Mouse (Mus musculus): ENCODE measurements around the gene Ms4a15. TPM values are rescaled to one million over a fixed set of nuclear protein-coding genes. Genes with fewer than 3 reads are reported as not detected.

Gene Ms4a15
- total and polyA plus RNA-seq, 3 experiments, result not detected

DNA sequence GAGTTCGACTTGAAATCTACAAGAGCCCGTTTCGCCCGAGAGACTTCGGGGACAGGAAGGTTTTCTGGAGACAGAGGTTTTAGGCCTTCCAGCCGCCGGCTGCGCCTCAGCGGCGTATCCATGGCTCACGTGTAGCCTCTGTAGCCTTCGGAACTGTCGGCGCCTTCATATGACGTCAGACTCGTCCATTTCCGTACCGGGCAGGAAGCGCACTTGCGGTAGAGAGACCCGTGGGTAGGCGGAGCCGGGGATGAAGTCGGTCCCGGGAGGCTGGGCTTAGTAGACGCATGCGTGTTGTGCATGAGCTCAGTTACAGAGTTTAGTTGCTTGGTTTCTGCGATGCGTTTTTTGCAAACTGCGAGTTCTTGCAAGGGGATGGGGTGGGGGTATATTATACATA, 43.9 kb downstream of the Ms4a15 start, which contains the start of gene Ccdc86:
TSS of gene Ccdc86 (minus strand) at position 155 of the 400 bp plus-strand sequence.
- Histone ChIP-seq H3K9ac (ENCODE audit: control insufficient read depth, low read depth, low read length, poor library complexity, severe bottlenecking) (peak within 1 kb of the TSS; percentile 83), H3K4me1 (ENCODE audit: control insufficient read depth in 1 of 2, insufficient read depth in 2 of 2, low read length in 2 of 2) (peaks cover 0 to 13% of the 10 kb centered on the region in 2 experiments; a peak in 2 of 4 replicates), H3K27me3 (ENCODE audit: control insufficient read depth in 1 of 2, insufficient read depth in 2 of 2, low read length in 2 of 2) (peaks cover 3% of the 10 kb centered on the region in 2 experiments; a peak in 2 of 4 replicates), H3K36me3 (ENCODE audit: control insufficient read depth in 1 of 2, insufficient read depth in 2 of 2, low read length in 2 of 2) (peaks cover 1 to 18% of the 10 kb centered on the region in 2 experiments; a peak in 2 of 4 replicates), H3K79me2 (ENCODE audit: control insufficient read depth, insufficient read depth, low read length, poor library complexity) (peaks cover 34% of the 10 kb centered on the region), H3K4me3 (ENCODE audit: control insufficient read depth in 1 of 2, insufficient read depth in 1 of 2, low read depth in 2 of 2, low read length in 2 of 2) (peak within 1 kb of the TSS; percentile 84 to 95), H3K9me3 (replicated peaks; ENCODE audit: insufficient read depth, low read length) (no peaks in the 10 kb centered on the region), H3K27ac (ENCODE audit: control insufficient read depth, low read depth, low read length) (peak within 1 kb of the TSS; percentile 85)
- DNase-seq (ENCODE audit: low read depth, low spot score), result peak; percentile 99
- TF ChIP-seq USF1 (IDR thresholded peaks at IDR 0.05; ENCODE audit: low read depth, low read length), result peak; percentile 76
- TF ChIP-seq RCOR1 (IDR thresholded peaks at IDR 0.05; ENCODE audit: low read depth, low read length), result no peak
- TF ChIP-seq TBP (IDR thresholded peaks at IDR 0.05; ENCODE audit: low read depth, low read length), result peak; percentile 75
- TF ChIP-seq ZC3H11A (IDR thresholded peaks at IDR 0.05; ENCODE audit: low read depth, low read length), result no peak
- TF ChIP-seq POLR2AphosphoS5 (IDR thresholded peaks at IDR 0.05; ENCODE audit: borderline replicate concordance, low read depth, low read length), result no peak
- TF ChIP-seq NELFE (IDR thresholded peaks at IDR 0.05; ENCODE audit: low read depth, low read length), result peak; percentile 94
- peak; percentile 57; the same call in 1 of the 2 replicates for TF ChIP-seq POLR2AphosphoS2 (IDR thresholded peaks at IDR 0.05; ENCODE audit: low read length)
- TF ChIP-seq MAX (IDR thresholded peaks at IDR 0.05; ENCODE audit: low read length), result peak; percentile 98
- no peak for TF ChIP-seq MAZ (IDR thresholded peaks at IDR 0.05; ENCODE audit: low read depth, low read length)
- no peak for TF ChIP-seq RAD21 (IDR thresholded peaks at IDR 0.05; ENCODE audit: low read depth, low read length)
- no peak for TF ChIP-seq JUND (IDR thresholded peaks at IDR 0.05; ENCODE audit: low read depth, low read length)
- TF ChIP-seq CHD1 (IDR thresholded peaks at IDR 0.05; ENCODE audit: low read depth, low read length), result no peak
- TF ChIP-seq ZKSCAN1 (IDR thresholded peaks at IDR 0.05; ENCODE audit: low read depth, low read length), result no peak
- TF ChIP-seq ZNF384 (IDR thresholded peaks at IDR 0.05; ENCODE audit: low read depth, low read length), result peak; percentile 35
- TF ChIP-seq TCF12 (IDR thresholded peaks at IDR 0.05; ENCODE audit: low read depth, low read length), result peak; percentile 41
- TF ChIP-seq SIN3A (IDR thresholded peaks at IDR 0.05; ENCODE audit: low read length), result peak; percentile 100
- TF ChIP-seq E2F4 (IDR thresholded peaks at IDR 0.05; ENCODE audit: borderline replicate concordance, low read depth, low read length), result no peak
- TF ChIP-seq ELF1 (IDR thresholded peaks at IDR 0.05; ENCODE audit: low read depth, low read length), result peak; percentile 92
- no peak for TF ChIP-seq EP300 (IDR thresholded peaks at IDR 0.05; ENCODE audit: low read depth in 1 of 2, low read length in 2 of 2)
- TF ChIP-seq BHLHE40 (IDR thresholded peaks at IDR 0.05; ENCODE audit: borderline replicate concordance, low read depth, low read length), result peak; percentile 89; the same call in 1 of the 2 replicates
- no peak for TF ChIP-seq SMC3 (IDR thresholded peaks at IDR 0.05; ENCODE audit: low read depth, low read length)
- peak; percentile 77 for TF ChIP-seq NRF1 (IDR thresholded peaks at IDR 0.05; ENCODE audit: insufficient read depth, low read depth, low read length, poor library complexity, severe bottlenecking)
- peak; percentile 76 for TF ChIP-seq KAT2A (conservative IDR thresholded peaks at IDR 0.05; ENCODE audit: low read depth, low read length)
- TF ChIP-seq MYB (IDR thresholded peaks at IDR 0.05; ENCODE audit: low read depth, low read length), result no peak
- no peak for TF ChIP-seq CTCF (IDR thresholded peaks at IDR 0.05 in 2 of 3, conservative IDR thresholded peaks at IDR 0.05 in 1 of 3; ENCODE audit: control insufficient read depth in 1 of 3, insufficient read depth in 1 of 3, low read depth in 2 of 3, low read length in 3 of 3, poor library complexity in 1 of 3, severe bottlenecking in 1 of 3)
- TF ChIP-seq UBTF (IDR thresholded peaks at IDR 0.05; ENCODE audit: borderline replicate concordance, insufficient read depth, low read depth, low read length), result no peak
- no peak for TF ChIP-seq USF2 (IDR thresholded peaks at IDR 0.05; ENCODE audit: borderline replicate concordance in 1 of 2, insufficient read depth in 1 of 2, low read depth in 1 of 2, low read length in 2 of 2)
- peak; percentile 94 for TF ChIP-seq HCFC1 (IDR thresholded peaks at IDR 0.05; ENCODE audit: low read depth, low read length)
- TF ChIP-seq ETS1 (IDR thresholded peaks at IDR 0.05; ENCODE audit: low read depth, low read length), result peak; percentile 27; the same call in 1 of the 2 replicates
- TF ChIP-seq POLR2A (IDR thresholded peaks at IDR 0.05; ENCODE audit: control insufficient read depth in 1 of 2, insufficient read depth in 1 of 2, low read depth in 1 of 2, low read length in 2 of 2, poor library complexity in 1 of 2), result peak; percentile 59 to 91; a peak in 3 of 4 replicates
- no peak for TF ChIP-seq GABPA (IDR thresholded peaks at IDR 0.05; ENCODE audit: low read depth, low read length)
- TF ChIP-seq GATA1 (IDR thresholded peaks at IDR 0.05; ENCODE audit: low read depth, low read length), result no peak
- TF ChIP-seq CHD2 (IDR thresholded peaks at IDR 0.05; ENCODE audit: low read length), result no peak
- peak; percentile 52; the same call in 1 of the 2 replicates for TF ChIP-seq ZMIZ1 (IDR thresholded peaks at IDR 0.05; ENCODE audit: low read depth, low read length)
- no peak for TF ChIP-seq TAL1 (IDR thresholded peaks at IDR 0.05; ENCODE audit: low read length)
- peak; percentile 99 for TF ChIP-seq MYC (IDR thresholded peaks at IDR 0.05; ENCODE audit: low read depth, low read length)
- no peak for TF ChIP-seq MEF2A (IDR thresholded peaks at IDR 0.05; ENCODE audit: extremely low read depth, insufficient replicate concordance, low read depth, low read length, poor library complexity, severe bottlenecking)
- peak; percentile 100 for TF ChIP-seq MXI1 (IDR thresholded peaks at IDR 0.05; ENCODE audit: low read depth, low read length)
